Mouse (Mus musculus) stomach, postnatal 0 days (tissue): ENCODE data around the gene Sdhaf1. TPM values are rescaled to one million over a fixed set of nuclear protein-coding genes. Genes with fewer than 3 reads are reported as not detected.

Experiments used
- ATAC-seq: fragments of 200-750 bp; cut with Nextera tagmentation; 2 replicates; pipeline ENCODE4 v1.8.0; 2017; ENCODE audit not compliant: low FRiP score, low TSS enrichment
- DNase-seq: peaks from one replicate; pipeline ENCODE4 v3.0.0-alpha.2; 2016; ENCODE audit warnings: low spot score
- H3K27ac ChIP-seq: fragments of 300-500 bp; sonication (generic); replicated peaks from 2 replicates; pipeline ENCODE4 v1.5.1; 2014; ENCODE audit warnings: mild to moderate bottlenecking, control low read depth
- H3K27me3 ChIP-seq: fragments of 300-500 bp; sonication (generic); 2 replicates; pipeline ENCODE4 v1.6.1; 2014; ENCODE audit warnings: low read length; ENCODE audit not compliant: control insufficient read depth, insufficient read depth
- H3K36me3 ChIP-seq: fragments of 300-500 bp; sonication (generic); 2 replicates; pipeline ENCODE4 v1.6.1; 2014; ENCODE audit warnings: low read length, mixed read lengths; ENCODE audit not compliant: control insufficient read depth, insufficient read depth
- H3K4me1 ChIP-seq: fragments of 300-500 bp; sonication (generic); replicated peaks from 2 replicates; pipeline ENCODE4 v1.6.1; 2014; ENCODE audit warnings: antibody characterized with exemption; ENCODE audit not compliant: control insufficient read depth, insufficient read depth
- H3K4me2 ChIP-seq: fragments of 300-500 bp; sonication (generic); replicated peaks from 2 replicates; pipeline ENCODE4 v1.6.1; 2014; ENCODE audit warnings: low read depth, mild to moderate bottlenecking, control low read depth, moderate library complexity
- H3K4me3 ChIP-seq: fragments of 300-500 bp; sonication (generic); 2 replicates; pipeline ENCODE4 v1.5.1; 2014; ENCODE audit warnings: low read depth, low read length, control low read depth
- H3K9ac ChIP-seq: fragments of 300-500 bp; sonication (generic); 2 replicates; pipeline ENCODE4 v1.6.1; 2014; ENCODE audit warnings: mild to moderate bottlenecking, low read length, control low read depth, mixed read lengths
- H3K9me3 ChIP-seq: fragments of 300-500 bp; sonication (generic); 2 replicates; pipeline ENCODE4 v1.6.1; 2016; ENCODE audit warnings: low read length; ENCODE audit not compliant: control insufficient read depth
- CTCF ChIP-seq: IDR thresholded peaks from 2 replicates; pipeline ENCODE4 v1.5.1; 2016; ENCODE audit warnings: antibody characterized with exemption, low read depth, mild to moderate bottlenecking, moderate library complexity
- EP300 ChIP-seq: optimal IDR thresholded peaks from 2 replicates; pipeline ENCODE3; 2016; ENCODE audit warnings: antibody characterized with exemption
- WGBS: fragments of 180-500 bp; shearing (Covaris S2); extraction: QIAGEN DNeasy Blood & Tissue Kit; methylation state at CpG from one replicate; pipeline ENCODE4 v1.1.7; 2014; 5-methylcytosine and 5-hydroxymethylcytosine counted together
- polyA plus RNA-seq: library from polyadenylated mRNA; unstranded; fragments of >200 nt; fragmentation: Nextera tagmentation; extraction: Ambion mirVana; gene quantifications from 2 replicates; pipeline ENCODE4 v1.2.1, GENCODE M21; 2015

Gene Sdhaf1
- polyA plus RNA-seq, 1 experiment from 2014 or later, result 19.1 TPM

DNA sequence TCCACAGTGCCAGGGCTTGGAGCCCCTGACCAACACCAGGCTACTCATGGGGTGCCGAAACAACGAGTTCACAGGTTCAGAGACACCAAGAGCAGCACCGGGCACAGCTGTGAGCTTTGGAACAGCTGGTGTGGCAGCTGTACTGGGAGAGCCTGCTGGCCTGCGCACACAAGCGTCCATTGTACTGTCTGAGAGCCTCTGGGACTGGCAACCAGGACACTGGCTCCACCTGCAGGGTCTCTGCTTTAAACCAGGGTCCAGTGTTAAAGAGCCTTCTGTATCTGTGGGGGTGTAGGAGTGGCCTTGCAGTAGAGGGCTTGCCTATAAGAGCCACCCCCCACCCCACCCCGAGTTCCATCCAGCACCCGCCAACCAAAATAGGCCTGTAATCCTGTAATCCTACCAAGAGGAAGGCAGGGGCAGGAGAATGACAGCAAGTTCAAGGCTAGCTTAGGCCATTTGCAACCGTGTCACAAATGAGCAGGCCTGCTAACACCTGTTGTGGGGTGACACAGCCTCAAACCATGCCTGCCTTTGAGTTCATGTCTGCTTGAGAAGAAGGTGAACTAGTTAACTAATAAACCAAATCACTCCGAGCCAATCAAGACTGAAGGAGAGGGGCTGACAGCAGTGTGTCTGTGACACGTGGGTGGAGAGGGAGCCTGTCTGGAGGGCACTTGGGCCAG lies 33.8 kb downstream of the Sdhaf1 start:
- ATAC-seq, result 0 out of 2 replicates have a peak, but pooled peaks have one; percentile 19
- Histone ChIP-seq H3K36me3 (no peaks in the 10 kb centered on the region), H3K27ac (no peak overlapping the region), H3K4me3 (no peak overlapping the region), H3K4me1 (no peaks in the 10 kb centered on the region), H3K9ac (no peak overlapping the region), H3K4me2 (no peak overlapping the region), H3K27me3 (no peaks in the 10 kb centered on the region), H3K9me3 (no peaks in the 10 kb centered on the region)
- whole genome bisulfite sequencing, result 58% methylated on average over 10 of the region's 10 CpGs
- DNase-seq, result no peak
- no peak for TF ChIP-seq EP300
- TF ChIP-seq CTCF, result peak; percentile 16; the same call in 1 of the 2 replicates

DNA sequence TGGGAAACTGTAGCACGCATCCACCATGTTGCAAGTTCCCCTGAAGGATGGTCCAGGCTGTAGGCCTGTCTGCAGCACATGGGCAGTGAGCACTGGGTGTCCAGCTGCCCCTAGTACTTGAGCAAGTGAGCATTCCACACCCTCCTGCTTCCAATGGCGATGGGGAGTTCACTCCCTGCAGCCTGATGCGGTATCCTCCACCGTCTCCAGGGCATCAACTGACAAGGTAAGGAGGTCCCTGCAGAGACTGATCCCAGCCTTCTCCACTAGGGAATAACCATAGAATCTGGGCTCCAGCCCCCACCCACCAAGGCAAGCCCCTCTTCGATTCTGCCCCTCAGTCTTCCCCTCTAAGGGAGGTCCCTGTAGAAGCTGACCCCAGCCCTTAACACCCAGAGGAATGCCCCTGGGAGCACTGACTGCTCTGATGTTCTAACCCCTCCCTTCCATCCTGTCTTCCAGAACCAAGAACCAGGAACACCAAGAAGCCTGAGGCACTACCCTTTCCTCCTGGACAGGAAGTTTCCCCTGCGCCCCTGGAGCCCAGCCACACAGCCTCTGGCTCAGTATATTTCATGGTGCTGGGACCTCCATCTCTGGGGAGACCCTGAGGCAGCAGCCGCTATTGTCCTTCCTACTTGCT lies 34.5 kb downstream of the Sdhaf1 start:
- H3K4me1 ChIP-seq, result no peaks in the 10 kb centered on the region
- no peak for TF ChIP-seq CTCF
- TF ChIP-seq EP300, result no peak
- H3K27ac ChIP-seq, result no peak overlapping the region
- 64% methylated on average over 7 of the region's 7 CpGs for WGBS
- H3K36me3 ChIP-seq, result no peaks in the 10 kb centered on the region
- DNase-seq (no peak), ATAC-seq (no peak)
- no peak overlapping the region for H3K4me2 ChIP-seq
- H3K27me3 ChIP-seq, result no peaks in the 10 kb centered on the region
- no peak overlapping the region for H3K4me3 ChIP-seq
- no peaks in the 10 kb centered on the region for H3K9me3 ChIP-seq
- no peak overlapping the region for H3K9ac ChIP-seq

DNA sequence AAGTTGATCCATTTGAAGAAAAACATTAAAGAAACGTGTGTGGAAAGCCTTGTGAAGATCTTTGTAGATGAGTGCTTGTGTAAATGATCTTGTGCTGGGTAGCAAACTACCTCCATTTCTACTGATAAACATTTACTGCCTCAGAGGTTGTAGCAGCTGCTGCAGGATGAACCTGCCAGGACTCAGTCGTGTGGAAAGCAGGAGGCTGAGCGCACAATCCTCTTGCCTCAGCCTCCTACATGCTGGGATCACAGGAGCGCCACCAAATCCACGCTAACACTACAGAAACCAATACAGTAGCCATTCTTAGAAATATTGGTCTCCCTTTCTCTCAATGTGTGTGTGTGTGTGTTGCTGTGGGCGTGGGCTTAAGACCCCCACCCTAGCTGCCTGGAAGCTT lies 35.6 kb downstream of the Sdhaf1 start:
- ATAC-seq (no peak), DNase-seq (no peak)
- H3K9ac ChIP-seq, result no peak overlapping the region
- TF ChIP-seq CTCF (no peak), EP300 (no peak)
- H3K4me2 ChIP-seq, result no peak overlapping the region
- H3K4me1 ChIP-seq, result no peaks in the 10 kb centered on the region
- no peak overlapping the region for H3K27ac ChIP-seq
- H3K9me3 ChIP-seq, result no peaks in the 10 kb centered on the region
- WGBS, result 59% methylated on average over 6 of the region's 6 CpGs
- no peaks in the 10 kb centered on the region for H3K36me3 ChIP-seq
- H3K4me3 ChIP-seq, result no peak overlapping the region
- H3K27me3 ChIP-seq, result no peaks in the 10 kb centered on the region

DNA sequence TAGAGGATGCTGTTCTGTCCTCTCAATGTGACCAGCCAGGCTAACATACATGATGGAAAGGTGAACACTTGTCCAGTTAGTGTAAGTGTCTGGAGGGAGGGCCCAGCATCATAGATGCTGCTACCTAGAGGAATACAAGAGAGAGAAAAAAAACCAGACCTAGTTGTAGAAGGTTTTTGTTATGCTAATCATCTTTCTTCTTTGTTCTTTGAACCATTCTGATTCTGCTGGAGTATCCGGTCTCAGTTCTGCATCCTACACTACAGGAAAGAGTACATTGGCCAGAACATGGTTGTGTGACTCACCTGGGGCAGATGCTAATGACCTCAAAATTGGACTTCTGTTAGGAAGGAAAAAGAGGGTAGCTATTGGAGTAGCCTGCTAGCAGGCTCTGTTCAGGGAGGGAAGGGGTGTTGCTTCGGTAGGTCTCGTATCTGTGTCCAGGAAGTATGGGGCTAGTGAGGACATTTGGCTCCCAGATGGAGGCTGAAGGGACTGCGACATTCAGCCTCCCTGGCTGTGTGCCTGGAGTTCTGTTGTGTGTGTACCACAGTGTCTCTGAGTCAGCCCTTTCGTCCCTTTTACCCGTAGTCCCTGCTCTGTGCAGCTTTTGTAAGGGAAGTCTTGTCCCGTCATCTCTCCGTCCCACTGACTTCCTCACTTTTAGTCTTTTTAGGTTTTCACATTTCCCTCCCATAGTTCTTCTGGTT lies 36.8 kb downstream of the Sdhaf1 start:
- no peak overlapping the region for H3K9ac ChIP-seq
- H3K27ac ChIP-seq, result no peak overlapping the region
- WGBS, result 47% methylated on average over 8 of the region's 8 CpGs
- no peaks in the 10 kb centered on the region for H3K27me3 ChIP-seq
- no peaks in the 10 kb centered on the region for H3K9me3 ChIP-seq
- DNase-seq (no peak), ATAC-seq (no peak)
- no peak overlapping the region for H3K4me2 ChIP-seq
- H3K4me3 ChIP-seq, result no peak overlapping the region
- no peak for TF ChIP-seq EP300
- no peak for TF ChIP-seq CTCF
- H3K36me3 ChIP-seq, result no peaks in the 10 kb centered on the region
- no peaks in the 10 kb centered on the region for H3K4me1 ChIP-seq

DNA sequence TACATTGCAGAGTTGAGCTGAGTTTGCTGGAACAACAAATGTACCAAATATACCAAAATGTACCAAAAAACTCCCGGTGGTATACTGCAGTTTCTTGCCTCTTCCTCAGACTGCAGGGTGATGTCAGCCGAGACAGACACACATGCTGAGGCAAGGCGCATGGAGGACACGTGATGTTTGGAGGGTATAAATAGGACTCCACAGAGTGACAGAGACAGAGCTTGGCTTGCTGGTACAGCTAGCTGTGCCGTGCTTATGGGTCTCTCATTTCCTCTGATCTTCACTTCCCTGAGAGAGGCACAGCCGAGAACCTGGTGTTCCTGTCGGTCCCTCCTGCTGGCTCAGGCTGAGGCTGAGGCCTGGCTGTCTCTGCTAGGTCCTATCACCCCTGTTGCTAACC lies 41.0 kb downstream of the Sdhaf1 start:
- H3K36me3 ChIP-seq, result no peaks in the 10 kb centered on the region
- no peaks in the 10 kb centered on the region for H3K9me3 ChIP-seq
- no peaks in the 10 kb centered on the region for H3K4me1 ChIP-seq
- H3K27ac ChIP-seq, result no peak overlapping the region
- WGBS, result 80% methylated on average over 7 of the region's 7 CpGs
- no peak for TF ChIP-seq CTCF
- no peak for TF ChIP-seq EP300
- no peaks in the 10 kb centered on the region for H3K27me3 ChIP-seq
- DNase-seq (no peak), ATAC-seq (no peak)
- no peak overlapping the region for H3K4me2 ChIP-seq
- no peak overlapping the region for H3K9ac ChIP-seq
- H3K4me3 ChIP-seq, result no peak overlapping the region

DNA sequence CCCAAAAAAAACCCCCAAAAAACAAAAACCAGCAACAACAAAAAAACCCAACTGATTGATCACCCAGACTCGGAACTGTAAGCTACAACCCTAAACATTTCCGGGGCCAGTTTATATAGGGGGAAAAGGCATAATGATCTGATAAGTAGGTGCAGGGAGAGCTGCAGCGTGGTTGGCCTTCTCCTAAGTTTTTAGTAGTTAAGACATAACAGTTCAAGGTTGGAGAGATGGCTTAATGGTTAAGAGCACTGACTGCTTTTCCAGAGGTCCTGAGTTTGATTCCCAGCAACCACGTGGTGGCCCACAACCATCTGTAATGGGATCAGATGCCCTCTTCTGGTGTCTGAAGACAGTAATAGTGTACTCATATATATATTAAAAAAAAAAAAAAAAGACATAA lies 42.2 kb downstream of the Sdhaf1 start:
- Histone ChIP-seq H3K4me3 (no peak overlapping the region), H3K4me1 (no peaks in the 10 kb centered on the region)
- 67% methylated on average over 4 of the region's 4 CpGs for WGBS

More for the DNA sequence above, 42.2 kb downstream of the Sdhaf1 start:
- H3K9me3 ChIP-seq, result no peaks in the 10 kb centered on the region
- no peak overlapping the region for H3K9ac ChIP-seq
- H3K36me3 ChIP-seq, result no peaks in the 10 kb centered on the region
- H3K4me2 ChIP-seq, result no peak overlapping the region
- no peak for DNase-seq
- H3K27me3 ChIP-seq, result no peaks in the 10 kb centered on the region
- no peak for ATAC-seq
- H3K27ac ChIP-seq, result no peak overlapping the region; the same call in 1 of the 2 replicates
- TF ChIP-seq EP300 (no peak), CTCF (no peak)
